Mouse (Mus musculus) hematopoietic multipotent progenitor cell, adult 10-12 weeks (in vitro differentiated cells): ENCODE measurements around the gene Arsj. TPM values are rescaled to one million over a fixed set of nuclear protein-coding genes. Genes with fewer than 3 reads are reported as not detected.

Experiments used
- polyA plus RNA-seq: library from polyadenylated mRNA; stranded (reverse); fragments of >175 nt; gene quantifications from 2 replicates; pipeline ENCODE4 v1.2.3, GENCODE M21; 2012; ENCODE audit warnings: low replicate concordance

Gene Arsj
- not detected in 2 replicates for polyA plus RNA-seq

DNA sequence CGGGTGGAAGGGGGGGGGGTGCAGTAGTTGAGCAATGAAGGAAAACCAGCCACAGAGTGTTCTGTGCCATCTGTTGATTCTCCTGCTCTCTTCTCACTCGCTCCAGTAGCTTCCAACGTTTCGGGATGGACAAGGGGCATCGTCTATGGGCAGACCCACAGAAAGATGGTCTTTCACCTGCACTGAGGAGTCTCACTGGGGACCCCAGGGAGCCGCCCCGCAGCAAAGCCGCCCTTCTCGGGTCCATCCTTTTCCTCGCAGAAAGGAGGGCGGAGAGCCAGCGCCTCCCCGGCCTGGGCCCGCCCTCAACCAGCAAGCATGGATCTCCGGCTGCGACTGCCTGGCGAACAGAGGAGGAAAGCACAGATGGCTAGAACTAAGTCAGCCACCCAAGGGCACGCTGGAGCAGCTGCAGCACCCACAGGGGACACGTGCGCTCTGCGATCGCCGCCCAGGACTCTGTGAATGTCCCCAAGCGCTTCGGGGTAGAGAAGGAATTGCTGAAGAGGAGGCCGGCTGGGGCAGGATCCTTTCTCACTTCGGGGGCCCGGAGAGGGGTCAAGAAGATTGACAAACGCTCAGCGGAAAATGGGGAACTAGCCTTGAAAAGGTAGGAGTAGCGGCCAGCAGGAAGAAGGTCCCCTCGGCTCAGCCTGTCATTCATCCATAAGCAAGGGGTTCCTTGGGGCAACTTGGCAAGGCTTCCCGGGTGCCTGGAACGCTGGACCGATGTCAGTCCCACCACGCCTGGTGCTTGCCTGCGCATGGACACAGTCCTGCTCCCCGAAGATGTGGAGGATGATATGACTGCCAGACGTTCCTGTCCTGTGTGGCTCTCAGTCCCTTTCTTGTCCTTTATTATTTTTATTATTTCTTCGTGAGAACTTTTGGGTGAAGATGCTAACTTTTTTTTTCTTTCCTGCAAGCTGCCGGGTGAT lies at the start of gene Arsj:
Gene Arsj (plus strand): TSS at position 117 of the 938 bp plus-strand sequence.

Other genes starting within 250 kb of the Arsj start
- 36.9 and 87.8 TPM in 2 replicates for gene Camk2d, start 232.6 kb downstream of the Arsj start, polyA plus RNA-seq